Mouse (Mus musculus) hindbrain, postnatal 0 days (tissue): ENCODE measurements at regions not wholly inside any gene's neighbourhood (a gene's known extent, or its start where the extent isn't known, plus 50 kb on each side); places are given as distances from the start of the nearest gene placed in this dataset.

ENCODE experiments used
- ATAC-seq: fragments of 200-750 bp; cut with Nextera tagmentation; 2 replicates; pipeline ENCODE4 v1.8.0; 2017; ENCODE audit warnings: mild to moderate bottlenecking, moderate TSS enrichment, moderate library complexity
- DNase-seq: peaks from one replicate; pipeline ENCODE4 v3.0.0-alpha.2; 2015; ENCODE audit warnings: low spot score
- H3K27ac ChIP-seq: fragments of 300-500 bp; sonication (generic); 2 replicates; pipeline ENCODE4 v1.5.1; 2014; ENCODE audit warnings: mild to moderate bottlenecking
- H3K27me3 ChIP-seq: fragments of 300-500 bp; sonication (generic); 2 replicates; pipeline ENCODE4 v1.6.1; 2014; ENCODE audit warnings: low read length, mixed read lengths; ENCODE audit not compliant: insufficient read depth
- H3K36me3 ChIP-seq: fragments of 300-500 bp; sonication (generic); 2 replicates; pipeline ENCODE4 v1.6.1; 2014; ENCODE audit warnings: low read length, mixed read lengths; ENCODE audit not compliant: insufficient read depth
- H3K4me1 ChIP-seq: fragments of 300-500 bp; sonication (generic); 2 replicates; pipeline ENCODE4 v1.6.1; 2014; ENCODE audit warnings: antibody characterized with exemption, low read length, mixed read lengths; ENCODE audit not compliant: insufficient read depth
- H3K4me2 ChIP-seq: fragments of 300-500 bp; sonication (generic); 2 replicates; pipeline ENCODE4 v1.6.1; 2014; ENCODE audit warnings: low read depth, mild to moderate bottlenecking, low read length, moderate library complexity, mixed read lengths
- H3K4me3 ChIP-seq: fragments of 300-500 bp; sonication (generic); 2 replicates; pipeline ENCODE4 v1.5.1; 2014; ENCODE audit warnings: low read length
- H3K9ac ChIP-seq: fragments of 300-500 bp; sonication (generic); replicated peaks from 2 replicates; pipeline ENCODE4 v1.6.1; 2014; ENCODE audit warnings: mild to moderate bottlenecking, low read length, moderate library complexity, mixed read lengths
- H3K9me3 ChIP-seq: fragments of 300-500 bp; sonication (generic); 2 replicates; pipeline ENCODE4 v1.6.1; 2016; ENCODE audit warnings: low read length, mixed read lengths
- CTCF ChIP-seq: IDR thresholded peaks from 2 replicates; pipeline ENCODE4 v1.5.1; 2016; ENCODE audit warnings: antibody characterized with exemption, control low read depth, low read depth
- WGBS: fragments of 180-500 bp; shearing (Covaris S2); extraction: QIAGEN DNeasy Blood & Tissue Kit; methylation state at CpG from one replicate; pipeline ENCODE4 v1.1.7; 2014; 5-methylcytosine and 5-hydroxymethylcytosine counted together

GRCm38 (mm10) chr7:124455659-124456058 lies 473.0 kb downstream of the Hs3st4 start:
- ATAC-seq (no peak), DNase-seq (no peak)
- Histone ChIP-seq H3K4me2 (no peak overlapping the region), H3K27me3 (no peaks in the 10 kb centered on the region), H3K36me3 (no peaks in the 10 kb centered on the region), H3K4me3 (no peak overlapping the region), H3K4me1 (no peaks in the 10 kb centered on the region), H3K9ac (no peak overlapping the region), H3K9me3 (no peaks in the 10 kb centered on the region), H3K27ac (no peak overlapping the region)
- 87% methylated on average over 3 of the region's 3 CpGs for WGBS
- TF ChIP-seq CTCF = no peak

- no peaks in the 10 kb centered on the region for H3K36me3 ChIP-seq
- H3K27me3 ChIP-seq = no peaks in the 10 kb centered on the region
- DNase-seq = no peak
- no peaks in the 10 kb centered on the region for H3K9me3 ChIP-seq
- TF ChIP-seq CTCF = no peak
- no peak overlapping the region for H3K9ac ChIP-seq
- H3K4me1 ChIP-seq = no peaks in the 10 kb centered on the region
- WGBS = 74% methylated on average over 1 of the region's 1 CpGs
- no peak overlapping the region for H3K4me2 ChIP-seq
- no peak overlapping the region for H3K4me3 ChIP-seq
- ATAC-seq = no peak
- no peak overlapping the region for H3K27ac ChIP-seq
These were observed 504.7 kb downstream of the Hs3st4 start for GRCm38 (mm10) chr7:124487326-124487725.

- no peak for TF ChIP-seq CTCF
These were observed 508.6 kb downstream of the Hs3st4 start for GRCm38 (mm10) chr7:124491109-124491793.

GRCm38 (mm10) chr7:124491851-124492390 lies 509.3 kb downstream of the Hs3st4 start:
- Histone ChIP-seq H3K27me3 (no peaks in the 10 kb centered on the region), H3K9ac (no peak overlapping the region), H3K9me3 (no peaks in the 10 kb centered on the region), H3K4me2 (no peak overlapping the region), H3K36me3 (no peaks in the 10 kb centered on the region), H3K4me3 (no peak overlapping the region), H3K4me1 (no peaks in the 10 kb centered on the region), H3K27ac (no peak overlapping the region)
- ATAC-seq = no peak
- WGBS = 86% methylated on average over 3 of the region's 3 CpGs
- no peak for DNase-seq
- no peak for TF ChIP-seq CTCF

More at GRCm38 (mm10) chr7:124491109-124491793, 508.6 kb downstream of the Hs3st4 start:
- Histone ChIP-seq H3K27ac (no peak overlapping the region), H3K4me2 (no peak overlapping the region), H3K4me1 (no peaks in the 10 kb centered on the region), H3K4me3 (no peak overlapping the region), H3K27me3 (no peaks in the 10 kb centered on the region), H3K36me3 (no peaks in the 10 kb centered on the region), H3K9ac (no peak overlapping the region), H3K9me3 (no peaks in the 10 kb centered on the region)
- ATAC-seq (no peak), DNase-seq (no peak)
- 65% methylated on average over 3 of the region's 3 CpGs for WGBS

GRCm38 (mm10) chr7:124500636-124501035 lies 518.0 kb downstream of the Hs3st4 start:
- DNase-seq (no peak), ATAC-seq (no peak)
- H3K27ac ChIP-seq = no peak overlapping the region
- no peak for TF ChIP-seq CTCF
- no peaks in the 10 kb centered on the region for H3K9me3 ChIP-seq
- H3K27me3 ChIP-seq = no peaks in the 10 kb centered on the region
- H3K36me3 ChIP-seq = no peaks in the 10 kb centered on the region
- no peaks in the 10 kb centered on the region for H3K4me1 ChIP-seq
- H3K4me3 ChIP-seq = no peak overlapping the region
- no peak overlapping the region for H3K4me2 ChIP-seq
- H3K9ac ChIP-seq = no peak overlapping the region
- WGBS = 70% methylated on average over 3 of the region's 3 CpGs

GRCm38 (mm10) chr7:124502760-124503159 lies 520.1 kb downstream of the Hs3st4 start:
- WGBS = 79% methylated on average over 5 of the region's 5 CpGs
- no peak for TF ChIP-seq CTCF

GRCm38 (mm10) chr7:124549038-124549437 lies 566.4 kb downstream of the Hs3st4 start:
- H3K27ac ChIP-seq = no peak overlapping the region
- 82% methylated on average over 1 of the region's 1 CpGs for WGBS
- H3K27me3 ChIP-seq = no peaks in the 10 kb centered on the region
- H3K4me3 ChIP-seq = no peak overlapping the region
- TF ChIP-seq CTCF = no peak
- no peaks in the 10 kb centered on the region for H3K9me3 ChIP-seq
- DNase-seq (no peak), ATAC-seq (no peak)
- H3K36me3 ChIP-seq = no peaks in the 10 kb centered on the region
- H3K4me2 ChIP-seq = no peak overlapping the region
- H3K9ac ChIP-seq = no peak overlapping the region
- no peaks in the 10 kb centered on the region for H3K4me1 ChIP-seq

More at GRCm38 (mm10) chr7:124502760-124503159, 520.1 kb downstream of the Hs3st4 start:
- Histone ChIP-seq H3K4me3 (no peak overlapping the region), H3K36me3 (no peaks in the 10 kb centered on the region), H3K4me2 (no peak overlapping the region), H3K9ac (no peak overlapping the region), H3K27ac (no peak overlapping the region), H3K27me3 (no peaks in the 10 kb centered on the region), H3K4me1 (no peaks in the 10 kb centered on the region), H3K9me3 (no peaks in the 10 kb centered on the region)
- ATAC-seq (no peak), DNase-seq (peak; percentile 11)
